Mouse (Mus musculus) midbrain, embryonic 14.5 days (tissue): ENCODE results near the gene Ctbp1. TPM values are rescaled to one million over a fixed set of nuclear protein-coding genes. Genes with fewer than 3 reads are reported as not detected.

Experiments used
- ATAC-seq: fragments of 200-750 bp; cut with Nextera tagmentation; 2 replicates; pipeline ENCODE4 v1.8.0; 2017; ENCODE audit warnings: moderate number of reproducible peaks, moderate library complexity; ENCODE audit not compliant: low FRiP score, low TSS enrichment
- DNase-seq: peaks from one replicate; pipeline ENCODE4 v3.0.0-alpha.2; 2015
- H3K27ac ChIP-seq: fragments of 300-500 bp; sonication (generic); replicated peaks from 2 replicates; pipeline ENCODE4 v1.5.1; 2014; ENCODE audit warnings: mild to moderate bottlenecking, low read depth, low read length, moderate library complexity
- H3K27me3 ChIP-seq: fragments of 300-500 bp; sonication (generic); 2 replicates; pipeline ENCODE4 v1.6.1; 2014; ENCODE audit warnings: low read length, control low read depth, mixed read lengths; ENCODE audit not compliant: control insufficient read depth, insufficient read depth
- H3K36me3 ChIP-seq: fragments of 300-500 bp; sonication (generic); 2 replicates; pipeline ENCODE4 v1.6.1; 2014; ENCODE audit warnings: low read length, control low read depth; ENCODE audit not compliant: control insufficient read depth, insufficient read depth
- H3K4me1 ChIP-seq: fragments of 300-500 bp; sonication (generic); 2 replicates; pipeline ENCODE4 v1.6.1; 2014; ENCODE audit warnings: mild to moderate bottlenecking, antibody characterized with exemption, low read length, control low read depth; ENCODE audit not compliant: control insufficient read depth, insufficient read depth
- H3K4me2 ChIP-seq: fragments of 300-500 bp; sonication (generic); 2 replicates; pipeline ENCODE4 v1.6.1; 2014; ENCODE audit warnings: mild to moderate bottlenecking, low read length, moderate library complexity
- H3K4me3 ChIP-seq: fragments of 300-500 bp; sonication (generic); replicated peaks from 2 replicates; pipeline ENCODE4 v1.5.1; 2014; ENCODE audit warnings: low read depth, low read length
- H3K9ac ChIP-seq: fragments of 300-500 bp; sonication (generic); replicated peaks from 2 replicates; pipeline ENCODE4 v1.6.1; 2014; ENCODE audit warnings: mild to moderate bottlenecking, low read length, moderate library complexity
- H3K9me3 ChIP-seq: fragments of 300-500 bp; sonication (generic); 2 replicates; pipeline ENCODE4 v1.6.1; 2016; ENCODE audit warnings: low read length, control low read depth, mixed read lengths; ENCODE audit not compliant: control insufficient read depth
- WGBS: fragments of 180-500 bp; shearing (Covaris S2); extraction: QIAGEN DNeasy Blood & Tissue Kit; methylation state at CpG from one replicate; pipeline ENCODE4 v1.1.7; 2014; 5-methylcytosine and 5-hydroxymethylcytosine counted together
- polyA plus RNA-seq: library from polyadenylated mRNA; unstranded; fragments of >200 nt; fragmentation: Nextera tagmentation; extraction: Ambion mirVana; gene quantifications from 2 replicates; pipeline ENCODE4 v1.2.1, GENCODE M21; 2014

The Ctbp1 gene
- polyA plus RNA-seq, 1 experiment from 2014 or later: 581 TPM

DNA sequence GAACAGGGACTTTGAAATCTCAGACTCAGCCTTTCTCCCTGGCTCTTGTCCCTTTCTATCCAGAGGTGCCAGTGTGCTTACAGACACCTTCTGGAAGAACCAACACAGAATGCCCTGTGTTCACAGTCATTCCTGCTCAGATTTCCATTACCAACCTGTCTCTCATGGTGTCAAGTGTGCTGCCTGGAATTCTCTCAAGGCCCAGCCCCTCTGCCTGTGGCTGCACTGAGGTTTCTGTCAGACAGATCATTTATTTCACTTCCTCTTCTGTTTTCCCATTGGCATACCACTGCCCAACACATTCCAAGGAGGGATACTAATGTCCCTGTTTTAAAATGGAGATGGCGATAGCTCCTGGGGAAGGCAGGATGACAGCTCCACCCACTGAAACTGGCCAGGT is 6.6 kb upstream of the Ctbp1 start:
- no peak overlapping the region for H3K4me3 ChIP-seq
- no peaks in the 10 kb centered on the region for H3K36me3 ChIP-seq
- no peaks in the 10 kb centered on the region for H3K9me3 ChIP-seq
- H3K27me3 ChIP-seq: no peaks in the 10 kb centered on the region
- WGBS: 90% methylated on average over 1 of the region's 1 CpGs
- H3K4me1 ChIP-seq: 0 out of 2 replicates have a peak, but pooled peaks cover 3% of the 10 kb centered on the region
- H3K4me2 ChIP-seq: no peak overlapping the region
- H3K27ac ChIP-seq: no peak overlapping the region
- DNase-seq (no peak), ATAC-seq (no peak)
- no peak overlapping the region for H3K9ac ChIP-seq

DNA sequence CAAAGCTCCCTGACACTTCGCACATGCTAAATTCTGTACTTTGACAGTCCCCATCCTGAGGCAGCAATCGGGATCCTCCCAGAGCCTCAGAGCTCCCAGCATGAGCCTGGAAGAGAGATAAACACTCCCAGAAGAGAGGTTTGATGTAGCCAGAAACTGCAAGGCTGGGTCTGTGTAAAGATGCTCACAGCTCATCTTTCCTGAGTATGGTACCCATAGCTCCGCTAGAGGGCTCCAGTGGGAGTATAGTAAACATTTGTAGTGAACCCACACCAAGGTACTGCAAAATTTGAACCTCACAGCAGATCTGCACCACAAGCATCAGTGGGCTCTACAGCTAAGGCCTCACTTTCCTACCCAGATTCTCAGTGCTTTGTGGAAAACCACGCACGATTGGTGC is 4.2 kb upstream of the Ctbp1 start:
- Histone ChIP-seq H3K27ac (no peak overlapping the region), H3K9ac (no peak overlapping the region), H3K36me3 (no peaks in the 10 kb centered on the region), H3K9me3 (no peaks in the 10 kb centered on the region), H3K27me3 (no peaks in the 10 kb centered on the region), H3K4me2 (no peak overlapping the region), H3K4me1 (0 out of 2 replicates have a peak, but pooled peaks cover 6% of the 10 kb centered on the region), H3K4me3 (no peak overlapping the region)
- WGBS: 54% methylated on average over 5 of the region's 5 CpGs
- DNase-seq: peak; percentile 74
- ATAC-seq: no peak

DNA sequence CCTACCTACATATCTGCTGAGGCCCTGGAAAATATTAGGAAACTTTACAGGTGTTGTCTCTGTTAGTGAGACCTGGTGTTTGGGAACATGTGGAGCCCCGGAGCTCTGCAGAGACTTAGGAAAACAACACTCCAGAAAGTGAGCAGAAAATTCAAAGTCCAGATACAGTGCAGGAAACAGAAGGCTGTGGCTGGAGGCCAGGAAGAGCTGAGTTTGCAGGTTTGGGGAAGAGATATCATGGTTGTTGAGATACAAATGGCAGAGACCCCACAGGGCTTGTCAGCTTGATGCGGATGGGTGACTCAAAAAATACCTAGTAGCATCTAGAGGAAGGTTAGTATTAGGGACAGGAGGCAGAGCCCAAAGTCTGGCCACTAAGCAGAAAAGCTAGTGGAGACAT is 2.5 kb upstream of the Ctbp1 start:
- H3K4me3 ChIP-seq: no peak overlapping the region
- DNase-seq (no peak), ATAC-seq (no peak)
- H3K36me3 ChIP-seq: peaks cover 6% of the 10 kb centered on the region
- no peak overlapping the region for H3K4me2 ChIP-seq
- no peaks in the 10 kb centered on the region for H3K9me3 ChIP-seq
- peaks cover 18% of the 10 kb centered on the region for H3K4me1 ChIP-seq
- no peak overlapping the region for H3K9ac ChIP-seq
- H3K27me3 ChIP-seq: no peaks in the 10 kb centered on the region
- no peak overlapping the region for H3K27ac ChIP-seq
- 88% methylated on average over 2 of the region's 2 CpGs for WGBS

DNA sequence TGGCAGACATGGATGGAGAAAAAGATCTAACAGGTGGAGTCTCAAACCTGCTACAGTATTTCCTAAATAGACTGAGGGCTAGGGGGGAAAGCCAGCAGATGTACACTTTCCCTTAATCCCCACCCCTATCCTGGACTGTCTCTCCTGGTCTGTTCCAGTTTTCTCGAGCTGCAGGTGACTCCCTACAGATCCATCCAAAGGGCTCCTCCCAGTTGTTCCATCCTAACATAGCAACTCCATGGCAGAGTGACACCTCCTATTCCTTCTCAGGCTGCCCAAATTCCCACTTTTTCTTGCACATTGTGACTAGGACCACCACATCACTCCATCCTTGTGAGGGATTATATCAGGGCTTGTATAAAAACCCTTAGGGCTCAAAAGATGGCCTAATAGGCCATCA is 960 bp upstream of the Ctbp1 start:
- Histone ChIP-seq H3K9ac (peak overlapping the region; percentile 96), H3K4me3 (peak overlapping the region; percentile 91), H3K36me3 (peaks cover 10% of the 10 kb centered on the region), H3K4me2 (peak overlapping the region; percentile 52), H3K9me3 (no peaks in the 10 kb centered on the region), H3K27ac (peak overlapping the region; percentile 99), H3K27me3 (no peaks in the 10 kb centered on the region), H3K4me1 (peaks cover 28% of the 10 kb centered on the region)
- 3% methylated on average over 1 of the region's 1 CpGs for WGBS
- ATAC-seq: no peak
- DNase-seq: peak; percentile 21

DNA sequence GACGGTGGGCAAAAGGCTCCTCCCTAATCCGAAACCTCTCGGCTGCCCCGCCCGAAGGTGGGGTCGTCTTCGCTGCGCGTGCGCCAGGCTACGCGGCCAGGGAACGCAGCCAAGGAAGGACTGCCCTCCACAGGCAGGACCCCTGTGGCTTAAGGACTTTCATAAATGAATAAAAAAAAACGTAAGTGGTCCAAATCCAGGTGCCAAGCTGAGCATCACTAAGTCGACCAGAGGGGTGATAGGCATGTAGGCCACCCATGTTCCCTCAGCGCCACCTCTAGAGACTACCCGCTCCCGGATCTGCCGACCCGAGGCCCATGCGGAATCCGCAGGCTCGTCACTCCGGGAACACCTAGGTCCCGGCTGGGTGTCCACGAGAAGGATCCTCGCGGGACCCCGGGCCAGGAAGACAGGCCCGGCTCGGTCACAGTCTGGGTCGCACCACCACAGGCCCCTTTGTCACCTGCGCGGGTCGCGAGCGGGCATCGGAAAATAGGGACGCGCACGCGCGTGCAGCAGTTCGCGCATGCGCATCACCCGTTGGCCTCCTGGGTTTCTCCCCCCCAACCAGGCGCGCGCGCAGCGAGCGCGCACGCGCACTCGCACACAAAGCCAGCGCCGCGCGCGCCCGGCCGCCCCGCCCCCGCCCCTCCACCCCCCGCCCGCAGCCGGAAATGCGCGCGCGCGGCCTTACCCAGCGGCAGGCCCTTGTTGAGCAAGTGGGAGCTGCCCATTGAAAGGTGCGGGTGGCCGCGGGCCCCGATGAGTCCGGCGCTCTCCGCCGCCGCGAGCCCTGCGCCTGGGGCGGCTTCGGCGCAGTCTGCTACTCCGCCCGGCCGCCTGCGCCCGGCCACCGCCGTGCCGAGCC is 475 bp downstream of the Ctbp1 start:
- ATAC-seq (peak; percentile 70), DNase-seq (peak; percentile 98)
- Histone ChIP-seq H3K36me3 (peaks cover 15% of the 10 kb centered on the region), H3K27me3 (no peaks in the 10 kb centered on the region), H3K9me3 (no peaks in the 10 kb centered on the region), H3K4me3 (peak overlapping the region; percentile 91), H3K27ac (peak overlapping the region; percentile 99), H3K4me2 (peak overlapping the region; percentile 89), H3K4me1 (peaks cover 34% of the 10 kb centered on the region), H3K9ac (peak overlapping the region; percentile 96)
- WGBS: under 1% methylated on average over 94 of the region's 97 CpGs

DNA sequence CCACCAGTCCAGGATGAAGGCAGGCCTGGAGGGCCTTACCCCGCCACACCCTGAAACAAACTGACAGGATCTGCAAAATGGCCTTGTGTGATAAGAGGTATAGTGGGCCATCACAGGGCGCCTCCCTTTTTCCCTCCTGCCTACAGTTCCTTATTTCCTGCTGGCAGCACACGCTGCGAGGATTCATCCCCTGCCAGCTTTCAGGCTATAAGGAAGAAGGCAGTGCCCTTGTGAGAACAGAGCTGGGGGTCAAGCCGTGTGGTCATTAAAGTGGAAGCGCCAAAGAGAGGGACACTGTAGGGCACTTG is 1.1 kb downstream of the Ctbp1 start:
- H3K9ac ChIP-seq: peak overlapping the region; percentile 96
- ATAC-seq: no peak
- H3K4me1 ChIP-seq: peaks cover 34% of the 10 kb centered on the region

DNA sequence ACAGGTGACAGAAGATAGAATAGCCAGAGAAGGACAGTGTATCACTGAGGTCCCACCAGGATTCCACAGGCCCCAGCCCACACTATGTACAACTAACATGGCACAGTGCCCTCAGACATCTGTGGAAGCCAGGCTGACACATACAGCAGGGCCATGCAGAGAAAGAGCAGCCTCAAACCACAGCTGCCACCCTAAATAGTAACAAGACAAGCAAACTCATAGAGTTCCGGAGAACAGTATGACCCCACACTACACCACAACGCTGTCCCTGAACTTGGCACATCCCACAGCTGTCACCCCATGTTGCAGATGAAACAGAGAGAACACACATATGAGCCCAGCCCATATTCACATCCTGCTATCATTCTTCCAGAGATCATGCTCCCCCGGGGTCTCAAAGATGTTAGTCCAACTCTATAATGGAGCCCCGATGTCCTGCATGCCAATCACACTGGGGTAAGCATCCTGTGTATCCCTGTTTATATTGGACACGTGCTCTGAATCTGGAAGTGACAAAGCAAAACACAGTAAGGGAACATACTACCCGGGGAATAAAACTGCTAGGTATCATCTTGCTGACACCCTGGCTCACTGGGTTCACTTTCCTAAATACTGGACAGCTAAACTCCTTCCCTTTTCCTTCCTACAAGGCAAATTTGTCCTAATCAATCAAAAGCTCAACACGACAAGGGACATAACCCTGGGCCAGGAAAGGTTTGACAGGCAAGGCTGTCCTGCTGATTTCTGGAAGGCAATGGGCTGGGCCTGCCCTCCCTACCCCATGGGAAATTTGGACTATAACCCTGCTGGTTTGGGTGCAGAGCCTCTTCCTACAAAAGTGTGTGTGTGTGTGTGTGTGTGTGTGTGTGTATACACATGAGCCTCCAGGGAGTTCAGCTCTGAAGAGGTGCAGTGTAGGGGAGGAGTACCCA is 1.7 kb downstream of the Ctbp1 start:
- Histone ChIP-seq H3K4me2 (peak overlapping the region; percentile 89), H3K9me3 (no peaks in the 10 kb centered on the region), H3K27me3 (no peaks in the 10 kb centered on the region), H3K9ac (peak overlapping the region; percentile 96), H3K36me3 (peaks cover 27% of the 10 kb centered on the region), H3K27ac (peak overlapping the region; percentile 99), H3K4me3 (peak overlapping the region; percentile 91), H3K4me1 (peaks cover 34% of the 10 kb centered on the region)
- WGBS: 83% methylated on average over 7 of the region's 7 CpGs
- DNase-seq (no peak), ATAC-seq (no peak)

More for the DNA sequence above, 1.1 kb downstream of the Ctbp1 start:
- H3K27me3 ChIP-seq: no peaks in the 10 kb centered on the region
- H3K4me3 ChIP-seq: peak overlapping the region; percentile 91
- DNase-seq: no peak
- peaks cover 21% of the 10 kb centered on the region for H3K36me3 ChIP-seq
- H3K27ac ChIP-seq: peak overlapping the region; percentile 99
- no peaks in the 10 kb centered on the region for H3K9me3 ChIP-seq
- WGBS: 17% methylated on average over 6 of the region's 6 CpGs
- H3K4me2 ChIP-seq: peak overlapping the region; percentile 89

DNA sequence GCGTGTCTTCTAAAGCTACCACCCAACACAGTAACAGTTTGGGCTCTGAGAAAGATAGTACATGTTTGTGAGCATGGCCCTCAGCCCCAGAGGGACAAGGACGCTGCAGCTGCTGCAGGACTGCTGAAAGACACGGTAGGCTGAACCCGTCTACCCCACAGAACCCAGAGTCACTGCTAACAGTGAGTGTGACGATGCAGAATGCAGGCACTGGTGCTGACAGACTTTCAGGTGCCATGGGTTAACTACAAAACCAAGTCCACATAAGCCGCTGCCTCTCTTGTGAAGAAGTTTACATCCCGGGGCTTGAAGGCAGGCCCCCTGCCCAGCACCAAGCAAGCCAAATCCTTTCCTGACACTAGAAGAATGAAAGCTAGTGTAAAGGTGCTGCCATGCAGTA is 2.6 kb downstream of the Ctbp1 start:
- ATAC-seq (no peak), DNase-seq (no peak)
- Histone ChIP-seq H3K27me3 (no peaks in the 10 kb centered on the region), H3K36me3 (peaks cover 37% of the 10 kb centered on the region), H3K4me3 (no peak overlapping the region), H3K27ac (no peak overlapping the region), H3K4me1 (peaks cover 34% of the 10 kb centered on the region), H3K9me3 (no peaks in the 10 kb centered on the region), H3K4me2 (peak overlapping the region; percentile 3; the same call in 1 of the 2 replicates), H3K9ac (no peak overlapping the region; the same call in 1 of the 2 replicates)
- 68% methylated on average over 7 of the region's 7 CpGs for WGBS
